Mouse (Mus musculus) hindbrain, embryonic 14.5 days (tissue): ENCODE results near the gene Arhgef6. TPM values are rescaled to one million over a fixed set of nuclear protein-coding genes. Genes with fewer than 3 reads are reported as not detected.

ENCODE experiments used
- ATAC-seq: fragments of 200-750 bp; cut with Nextera tagmentation; 2 replicates; pipeline ENCODE4 v1.8.0; 2017; ENCODE audit warnings: moderate number of reproducible peaks, mild to moderate bottlenecking, moderate TSS enrichment, moderate library complexity; ENCODE audit not compliant: low FRiP score
- DNase-seq: peaks from one replicate; pipeline ENCODE4 v3.0.0-alpha.2; 2015; ENCODE audit warnings: low spot score
- H3K27ac ChIP-seq: fragments of 300-500 bp; sonication (generic); 2 replicates; pipeline ENCODE4 v1.5.1; 2014; ENCODE audit warnings: mild to moderate bottlenecking, moderate library complexity
- H3K27me3 ChIP-seq: fragments of 300-500 bp; sonication (generic); 2 replicates; pipeline ENCODE4 v1.6.1; 2014; ENCODE audit warnings: mild to moderate bottlenecking, low read length, mixed read lengths; ENCODE audit not compliant: control insufficient read depth, insufficient read depth
- H3K36me3 ChIP-seq: fragments of 300-500 bp; sonication (generic); replicated peaks from 2 replicates; pipeline ENCODE4 v1.6.1; 2014; ENCODE audit not compliant: control insufficient read depth, insufficient read depth
- H3K4me1 ChIP-seq: fragments of 300-500 bp; sonication (generic); replicated peaks from 2 replicates; pipeline ENCODE4 v1.6.1; 2014; ENCODE audit warnings: antibody characterized with exemption, low read length, mixed read lengths; ENCODE audit not compliant: control insufficient read depth, insufficient read depth
- H3K4me2 ChIP-seq: fragments of 300-500 bp; sonication (generic); replicated peaks from 2 replicates; pipeline ENCODE4 v1.6.1; 2014; ENCODE audit warnings: mild to moderate bottlenecking, moderate library complexity
- H3K4me3 ChIP-seq: fragments of 300-500 bp; sonication (generic); replicated peaks from 2 replicates; pipeline ENCODE4 v1.5.1; 2014; ENCODE audit warnings: mild to moderate bottlenecking, low read length
- H3K9ac ChIP-seq: fragments of 300-500 bp; sonication (generic); 2 replicates; pipeline ENCODE4 v1.6.1; 2014
- H3K9me3 ChIP-seq: fragments of 300-500 bp; sonication (generic); 2 replicates; pipeline ENCODE4 v1.6.1; 2016; ENCODE audit warnings: low read length; ENCODE audit not compliant: control insufficient read depth
- WGBS: fragments of 180-500 bp; shearing (Covaris S2); extraction: QIAGEN DNeasy Blood & Tissue Kit; methylation state at CpG from one replicate; pipeline ENCODE4 v1.1.7; 2014; 5-methylcytosine and 5-hydroxymethylcytosine counted together
- polyA plus RNA-seq: library from polyadenylated mRNA; unstranded; fragments of >200 nt; fragmentation: Nextera tagmentation; extraction: Ambion mirVana; gene quantifications from 2 replicates; pipeline ENCODE4 v1.2.1, GENCODE M21; 2014

Gene Arhgef6
- polyA plus RNA-seq, 1 experiment from 2014 or later, result 8.8 TPM

- 63% methylated on average over 4 of the region's 4 CpGs for WGBS
- no peak overlapping the region for H3K4me2 ChIP-seq
- no peak overlapping the region for H3K4me3 ChIP-seq
- no peaks in the 10 kb centered on the region for H3K36me3 ChIP-seq
- no peaks in the 10 kb centered on the region for H3K4me1 ChIP-seq
- H3K27me3 ChIP-seq, result no peaks in the 10 kb centered on the region
- DNase-seq, result no peak
- no peak overlapping the region for H3K27ac ChIP-seq
- ATAC-seq, result no peak
- H3K9ac ChIP-seq, result no peak overlapping the region
- H3K9me3 ChIP-seq, result no peaks in the 10 kb centered on the region
These were observed 691 bp upstream of the Arhgef6 start for GRCm38 (mm10) chrX:57339220-57339619.

- H3K27me3 ChIP-seq, result no peaks in the 10 kb centered on the region
- no peak for ATAC-seq
- DNase-seq, result no peak
These were observed 947 bp downstream of the Arhgef6 start for GRCm38 (mm10) chrX:57337582-57337981.

GRCm38 (mm10) chrX:57336958-57337357 lies 1.6 kb downstream of the Arhgef6 start:
- WGBS, result 91% methylated on average over 9 of the region's 9 CpGs
- ATAC-seq (no peak), DNase-seq (no peak)
- Histone ChIP-seq H3K27ac (no peak overlapping the region), H3K4me1 (no peaks in the 10 kb centered on the region), H3K4me2 (no peak overlapping the region), H3K9ac (no peak overlapping the region), H3K9me3 (no peaks in the 10 kb centered on the region), H3K27me3 (no peaks in the 10 kb centered on the region), H3K36me3 (no peaks in the 10 kb centered on the region), H3K4me3 (no peak overlapping the region)

More at GRCm38 (mm10) chrX:57337582-57337981, 947 bp downstream of the Arhgef6 start:
- Histone ChIP-seq H3K4me2 (no peak overlapping the region), H3K9ac (no peak overlapping the region), H3K4me1 (no peaks in the 10 kb centered on the region), H3K36me3 (no peaks in the 10 kb centered on the region), H3K27ac (no peak overlapping the region), H3K9me3 (no peaks in the 10 kb centered on the region), H3K4me3 (no peak overlapping the region)

- Histone ChIP-seq H3K36me3 (no peaks in the 10 kb centered on the region), H3K9me3 (no peaks in the 10 kb centered on the region), H3K9ac (no peak overlapping the region), H3K4me2 (no peak overlapping the region), H3K4me3 (no peak overlapping the region), H3K4me1 (no peaks in the 10 kb centered on the region), H3K27ac (no peak overlapping the region), H3K27me3 (no peaks in the 10 kb centered on the region)
- 93% methylated on average over 6 of the region's 6 CpGs for WGBS
- ATAC-seq (no peak), DNase-seq (no peak)
These were observed 3.2 kb downstream of the Arhgef6 start for GRCm38 (mm10) chrX:57335313-57335712.

- no peaks in the 10 kb centered on the region for H3K27me3 ChIP-seq
- no peak overlapping the region for H3K27ac ChIP-seq
- no peaks in the 10 kb centered on the region for H3K4me1 ChIP-seq
- DNase-seq (no peak), ATAC-seq (no peak)
- no peak overlapping the region for H3K9ac ChIP-seq
- H3K36me3 ChIP-seq, result no peaks in the 10 kb centered on the region
- WGBS, result 80% methylated on average over 3 of the region's 3 CpGs
- H3K4me2 ChIP-seq, result no peak overlapping the region
- H3K4me3 ChIP-seq, result no peak overlapping the region
- no peaks in the 10 kb centered on the region for H3K9me3 ChIP-seq
These were observed 10.7 kb downstream of the Arhgef6 start for GRCm38 (mm10) chrX:57327668-57328338.

- H3K9me3 ChIP-seq, result no peaks in the 10 kb centered on the region
- peak; percentile 28 for DNase-seq
- peak; percentile 79 for ATAC-seq
- H3K4me1 ChIP-seq, result no peaks in the 10 kb centered on the region
- WGBS, result 30% methylated on average over 16 of the region's 16 CpGs
- H3K27me3 ChIP-seq, result no peaks in the 10 kb centered on the region
- H3K27ac ChIP-seq, result no peak overlapping the region
- H3K4me2 ChIP-seq, result peak overlapping the region; percentile 78
- peak overlapping the region; percentile 54 for H3K9ac ChIP-seq
- no peaks in the 10 kb centered on the region for H3K36me3 ChIP-seq
- H3K4me3 ChIP-seq, result peak overlapping the region; percentile 40
These were observed 11.9 kb downstream of the Arhgef6 start for GRCm38 (mm10) chrX:57326487-57327221.

GRCm38 (mm10) chrX:57325861-57326461 lies 12.6 kb downstream of the Arhgef6 start:
- ATAC-seq, result peak; percentile 81
- no peaks in the 10 kb centered on the region for H3K36me3 ChIP-seq
- WGBS, result 23% methylated on average over 28 of the region's 29 CpGs

GRCm38 (mm10) chrX:57324891-57325290 lies 13.6 kb downstream of the Arhgef6 start:
- Histone ChIP-seq H3K36me3 (no peaks in the 10 kb centered on the region), H3K4me3 (no peak overlapping the region), H3K9ac (no peak overlapping the region), H3K4me2 (no peak overlapping the region), H3K27ac (no peak overlapping the region), H3K4me1 (no peaks in the 10 kb centered on the region), H3K27me3 (no peaks in the 10 kb centered on the region), H3K9me3 (no peaks in the 10 kb centered on the region)
- ATAC-seq (no peak), DNase-seq (no peak)
- 79% methylated on average over 6 of the region's 6 CpGs for WGBS

More at GRCm38 (mm10) chrX:57325861-57326461, 12.6 kb downstream of the Arhgef6 start:
- peak overlapping the region; percentile 78 for H3K4me2 ChIP-seq
- peak overlapping the region; percentile 40 for H3K4me3 ChIP-seq
- no peaks in the 10 kb centered on the region for H3K4me1 ChIP-seq
- no peaks in the 10 kb centered on the region for H3K9me3 ChIP-seq
- H3K27ac ChIP-seq, result no peak overlapping the region
- H3K27me3 ChIP-seq, result no peaks in the 10 kb centered on the region
- H3K9ac ChIP-seq, result peak overlapping the region; percentile 54
- DNase-seq, result no peak

- Histone ChIP-seq H3K4me1 (no peaks in the 10 kb centered on the region), H3K27ac (no peak overlapping the region), H3K4me3 (no peak overlapping the region), H3K36me3 (no peaks in the 10 kb centered on the region), H3K4me2 (no peak overlapping the region), H3K9ac (no peak overlapping the region), H3K27me3 (no peaks in the 10 kb centered on the region), H3K9me3 (no peaks in the 10 kb centered on the region)
- WGBS, result 85% methylated on average over 5 of the region's 5 CpGs
- no peak for DNase-seq
- no peak for ATAC-seq
These were observed 26.5 kb downstream of the Arhgef6 start for GRCm38 (mm10) chrX:57312066-57312465.
